Mouse (Mus musculus) B cell, adult 67 days (primary cell): ENCODE data around the gene Olfr514. TPM values are rescaled to one million over a fixed set of nuclear protein-coding genes. Genes with fewer than 3 reads are reported as not detected.

Source experiments
- total RNA-seq, 2 experiments: library from RNA; stranded (reverse); gene quantifications; 4 replicates each; pipeline ENCODE4 v1.2.4; 2023

Gene Olfr514
- total RNA-seq = not detected

GRCm38 (mm10) chr7:108825897-108826296 lies at the start of gene Olfr514:
Gene Olfr514 (minus strand): TSS chr7:108825997.

GRCm38 (mm10) chr7:108872279-108872678 lies 46.5 kb upstream of the Olfr514 start, which contains the start of gene Olfr517:
Gene Olfr517 (minus strand): TSS chr7:108872379.

GRCm38 (mm10) chr7:108850429-108850828 lies 24.6 kb upstream of the Olfr514 start, which contains the start of gene Olfr516:
Gene Olfr516 (minus strand): TSS chr7:108850529.

Other genes with a start within 250 kb of the Olfr514 start
- not detected for gene Olfr506, start 215.2 kb downstream of the Olfr514 start, total RNA-seq
- gene Olfr507, start 204.2 kb downstream of the Olfr514 start, total RNA-seq = not detected
- not detected for gene Olfr508, start 196.0 kb downstream of the Olfr514 start, total RNA-seq
- under 1 TPM in 1 of 2 experiments, not detected in 1; 0.15 TPM for gene Olfr509, start 174.1 kb downstream of the Olfr514 start, total RNA-seq
- not detected for gene Olfr510, start 159.6 kb downstream of the Olfr514 start, total RNA-seq
- gene Olfr512, start 112.7 kb downstream of the Olfr514 start, total RNA-seq = not detected
- gene Olfr513, start 75.0 kb downstream of the Olfr514 start, total RNA-seq = not detected
- gene Olfr516, start 24.5 kb upstream of the Olfr514 start, total RNA-seq = not detected
- gene Olfr517, start 46.4 kb upstream of the Olfr514 start, total RNA-seq = not detected
- not detected for gene Olfr518, start 59.0 kb upstream of the Olfr514 start, total RNA-seq
- not detected for gene Olfr519, start 68.4 kb upstream of the Olfr514 start, total RNA-seq
- gene Nlrp10, start 104.2 kb upstream of the Olfr514 start, total RNA-seq = 1 to 10 TPM; 3.9 to 5.3 TPM
- gene Eif3f, start 108.4 kb upstream of the Olfr514 start, total RNA-seq = 100 to 1,000 TPM; 252 to 278 TPM
- gene Tub, start 124.3 kb upstream of the Olfr514 start, total RNA-seq = 1 to 10 TPM; 2.5 to 4.0 TPM